Mouse (Mus musculus): ENCODE measurements around the gene Iltifb.
A peak's percentile ranks its signal among the peaks of the same experiment; 100 is the strongest.
"Not testable (repeated sequence)": the region's sequence is repeated elsewhere in the genome, so short reads cannot be mapped to it uniquely, and the experiment has no call there.

Iltifb gene

GRCm38 (mm10) chr10:118294938-118295337, at the start of gene Iltifb:
TSS of gene Iltifb (minus strand) at chr10:118295038.
- no peak for DNase-seq

GRCm38 (mm10) chr10:118343155-118343554, 48.3 kb upstream of the Iltifb start, which contains the start of gene Gm9046:
TSS of gene Gm9046 (minus strand) at chr10:118343255.
- not testable (repeated sequence) for DNase-seq

GRCm38 (mm10) chr10:118337731-118338130, 42.9 kb upstream of the Iltifb start, which contains the start of gene Gm9045:
TSS of gene Gm9045 (minus strand) at chr10:118337831.
- DNase-seq, result not testable (repeated sequence)

GRCm38 (mm10) chr10:118332308-118332707, 37.5 kb upstream of the Iltifb start, which contains the start of gene Gm9044:
TSS of gene Gm9044 (minus strand) at chr10:118332408.
- DNase-seq, result not testable (repeated sequence)

GRCm38 (mm10) chr10:118326869-118327268, 32.0 kb upstream of the Iltifb start, which contains the start of gene Gm9040:
TSS of gene Gm9040 (minus strand) at chr10:118326969.
- not testable (repeated sequence) for DNase-seq

GRCm38 (mm10) chr10:118319024-118319423, 24.2 kb upstream of the Iltifb start:
- DNase-seq, result no peak

- DNase-seq, result not testable (repeated sequence)
Measured at GRCm38 (mm10) chr10:118302133-118302532, 7.3 kb upstream of the Iltifb start.

GRCm38 (mm10) chr10:118283016-118283415, 11.8 kb downstream of the Iltifb start:
- DNase-seq, result not testable (repeated sequence)

GRCm38 (mm10) chr10:118282565-118282964, 12.3 kb downstream of the Iltifb start:
- DNase-seq, result not testable (repeated sequence)

- DNase-seq, result not testable (repeated sequence)
Measured at GRCm38 (mm10) chr10:118278069-118278468, 16.8 kb downstream of the Iltifb start.

- not testable (repeated sequence) for DNase-seq
Measured at GRCm38 (mm10) chr10:118271416-118271815, 23.4 kb downstream of the Iltifb start.

GRCm38 (mm10) chr10:118268812-118269211, 26.0 kb downstream of the Iltifb start:
- DNase-seq, result not testable (repeated sequence)

- not testable (repeated sequence) for DNase-seq
Measured at GRCm38 (mm10) chr10:118258388-118258787, 36.5 kb downstream of the Iltifb start, which contains the start of gene Gm32802. TSS of gene Gm32802 (plus strand) at chr10:118258688.

- DNase-seq, result peak; percentile 12
Measured at GRCm38 (mm10) chr10:118250852-118251295, 44.0 kb downstream of the Iltifb start.

- peak; percentile 24 for DNase-seq
Measured at GRCm38 (mm10) chr10:118249006-118249595, 45.7 kb downstream of the Iltifb start.

GRCm38 (mm10) chr10:118240680-118241079, 54.2 kb downstream of the Iltifb start, which contains the start of gene Gm32717:
TSS of gene Gm32717 (minus strand) at chr10:118240780.
- DNase-seq, result not testable (repeated sequence)
